Mouse (Mus musculus) forebrain, embryonic 14.5 days (tissue): ENCODE results near the gene Entpd1. TPM values are rescaled to one million over a fixed set of nuclear protein-coding genes. Genes with fewer than 3 reads are reported as not detected.
A peak's percentile ranks its signal among the peaks of the same experiment; 100 is the strongest.

Experiments
- ATAC-seq: fragments of 200-750 bp; cut with Nextera tagmentation; 2 replicates; pipeline ENCODE4 v1.8.0; 2017; ENCODE audit warnings: mild to moderate bottlenecking, moderate library complexity
- DNase-seq: peaks from one replicate; pipeline ENCODE4 v3.0.0-alpha.2; 2015; ENCODE audit warnings: low spot score
- H3K27ac ChIP-seq: fragments of 300-500 bp; sonication (generic); 2 replicates; pipeline ENCODE4 v1.5.1; 2014; ENCODE audit warnings: low read depth, mild to moderate bottlenecking, control low read depth, low read length, moderate library complexity
- H3K27me3 ChIP-seq: fragments of 300-500 bp; sonication (generic); replicated peaks from 2 replicates; pipeline ENCODE4 v1.6.1; 2014; ENCODE audit warnings: low read length, control low read depth, mixed read lengths; ENCODE audit not compliant: control insufficient read depth, insufficient read depth
- H3K36me3 ChIP-seq: fragments of 300-500 bp; sonication (generic); 2 replicates; pipeline ENCODE4 v1.6.1; 2014; ENCODE audit warnings: low read length, control low read depth; ENCODE audit not compliant: control insufficient read depth, insufficient read depth
- H3K4me1 ChIP-seq: fragments of 300-500 bp; sonication (generic); 2 replicates; pipeline ENCODE4 v1.6.1; 2014; ENCODE audit warnings: antibody characterized with exemption, low read length, control low read depth; ENCODE audit not compliant: control insufficient read depth, insufficient read depth
- H3K4me2 ChIP-seq: fragments of 300-500 bp; sonication (generic); 2 replicates; pipeline ENCODE4 v1.6.1; 2014; ENCODE audit warnings: mild to moderate bottlenecking, control low read depth, low read length
- H3K4me3 ChIP-seq: fragments of 300-500 bp; sonication (generic); 2 replicates; pipeline ENCODE4 v1.5.1; 2014; ENCODE audit warnings: low read depth, low read length, control low read depth
- H3K9ac ChIP-seq: fragments of 300-500 bp; sonication (generic); 2 replicates; pipeline ENCODE4 v1.6.1; 2014; ENCODE audit warnings: mild to moderate bottlenecking, low read length, control low read depth, moderate library complexity
- H3K9me3 ChIP-seq: fragments of 300-500 bp; sonication (generic); replicated peaks from 2 replicates; pipeline ENCODE4 v1.6.1; 2016; ENCODE audit warnings: low read length, control low read depth, mixed read lengths; ENCODE audit not compliant: control insufficient read depth
- WGBS: fragments of 180-500 bp; shearing (Covaris S2); extraction: QIAGEN DNeasy Blood & Tissue Kit; methylation state at CpG from one replicate; pipeline ENCODE4 v1.1.7; 2014; 5-methylcytosine and 5-hydroxymethylcytosine counted together
- polyA plus RNA-seq: library from polyadenylated mRNA; unstranded; fragments of >200 nt; fragmentation: Nextera tagmentation; extraction: Ambion mirVana; gene quantifications from 2 replicates; pipeline ENCODE4 v1.2.1, GENCODE M21; 2014

Entpd1 gene
- polyA plus RNA-seq, 1 experiment from 2014 or later = 9.1 TPM

GRCm38 (mm10) chr19:40719439-40720105, 107.4 kb downstream of the Entpd1 start:
- no peak for ATAC-seq
- H3K27ac ChIP-seq = no peak overlapping the region
- H3K27me3 ChIP-seq = no peaks in the 10 kb centered on the region
- no peaks in the 10 kb centered on the region for H3K36me3 ChIP-seq
- DNase-seq = no peak
- WGBS = 62% methylated on average over 11 of the region's 11 CpGs
- H3K4me3 ChIP-seq = no peak overlapping the region
- no peaks in the 10 kb centered on the region for H3K4me1 ChIP-seq
- no peak overlapping the region for H3K4me2 ChIP-seq
- no peaks in the 10 kb centered on the region for H3K9me3 ChIP-seq
- no peak overlapping the region for H3K9ac ChIP-seq

DNA sequence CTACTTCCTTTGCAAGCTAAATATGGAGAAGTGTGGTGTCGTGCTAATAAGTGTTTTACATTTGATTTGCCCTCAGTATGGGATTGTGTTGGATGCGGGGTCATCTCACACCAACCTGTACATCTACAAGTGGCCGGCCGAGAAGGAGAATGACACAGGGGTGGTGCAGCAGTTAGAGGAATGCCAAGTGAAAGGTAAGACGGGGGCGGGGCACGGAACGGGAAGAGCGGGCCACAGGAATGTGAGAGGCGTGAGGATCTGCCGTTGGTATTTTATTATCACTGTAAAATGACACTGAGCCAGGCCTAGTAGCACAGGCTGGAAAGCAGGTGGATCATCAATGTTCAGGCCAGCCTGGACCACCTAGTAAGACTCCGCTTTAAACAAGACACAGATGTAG, 108.2 kb downstream of the Entpd1 start:
- ATAC-seq (no peak), DNase-seq (no peak)
- 92% methylated on average over 12 of the region's 12 CpGs for WGBS
- Histone ChIP-seq H3K27ac (no peak overlapping the region), H3K9me3 (no peaks in the 10 kb centered on the region), H3K4me3 (no peak overlapping the region), H3K4me2 (no peak overlapping the region), H3K27me3 (no peaks in the 10 kb centered on the region), H3K9ac (no peak overlapping the region), H3K36me3 (no peaks in the 10 kb centered on the region), H3K4me1 (no peaks in the 10 kb centered on the region)

- H3K27me3 ChIP-seq = no peaks in the 10 kb centered on the region
- no peak overlapping the region for H3K27ac ChIP-seq
- H3K4me1 ChIP-seq = no peaks in the 10 kb centered on the region
- H3K9ac ChIP-seq = no peak overlapping the region
- DNase-seq (peak; percentile 90), ATAC-seq (peak; percentile 89)
- H3K9me3 ChIP-seq = no peaks in the 10 kb centered on the region
- WGBS = 50% methylated on average over 11 of the region's 11 CpGs
- no peak overlapping the region for H3K4me3 ChIP-seq
- no peak overlapping the region for H3K4me2 ChIP-seq
- H3K36me3 ChIP-seq = no peaks in the 10 kb centered on the region
Measured at GRCm38 (mm10) chr19:40722137-40723038, 110.2 kb downstream of the Entpd1 start.

DNA sequence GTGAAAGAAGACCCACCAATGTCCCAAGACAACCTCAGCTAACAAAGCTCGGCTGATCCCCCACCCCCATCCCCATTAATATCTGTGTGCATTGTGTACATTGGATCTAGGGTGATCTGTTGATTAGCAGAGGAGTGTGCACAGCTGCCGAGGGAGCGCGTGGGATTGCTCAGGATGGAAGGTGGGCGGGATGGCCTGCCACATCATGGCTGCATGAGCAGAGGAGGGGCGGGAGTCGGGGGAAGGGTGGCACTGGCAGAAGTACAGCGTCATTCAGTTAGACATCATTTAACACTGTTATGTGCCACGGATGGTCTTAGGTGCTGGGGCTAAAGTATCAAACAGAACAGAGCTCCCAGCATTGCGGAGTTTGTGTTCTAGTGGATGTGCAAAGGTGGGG, 111.3 kb downstream of the Entpd1 start:
- 68% methylated on average over 10 of the region's 10 CpGs for WGBS
- Histone ChIP-seq H3K4me1 (no peaks in the 10 kb centered on the region), H3K9ac (no peak overlapping the region), H3K9me3 (no peaks in the 10 kb centered on the region), H3K27me3 (no peaks in the 10 kb centered on the region), H3K36me3 (no peaks in the 10 kb centered on the region), H3K27ac (no peak overlapping the region), H3K4me3 (no peak overlapping the region), H3K4me2 (no peak overlapping the region)
- DNase-seq = no peak
- no peak for ATAC-seq

DNA sequence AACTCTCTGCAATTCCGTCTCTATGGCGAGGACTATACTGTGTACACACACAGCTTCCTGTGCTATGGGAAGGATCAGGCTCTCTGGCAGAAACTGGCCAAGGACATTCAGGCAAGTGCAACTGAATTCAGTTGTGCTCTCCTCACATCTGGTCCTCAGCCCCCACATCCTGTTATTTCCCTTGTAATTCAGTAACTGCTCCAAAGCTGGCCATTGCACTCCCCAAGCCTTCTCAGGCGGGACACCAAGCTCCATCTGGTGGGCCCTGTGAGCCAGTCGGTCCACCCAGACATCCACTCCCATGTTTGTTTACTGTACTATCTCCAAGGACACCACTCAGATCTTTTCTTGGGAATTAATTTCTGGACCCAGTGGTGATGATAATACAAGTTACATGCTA, 114.0 kb downstream of the Entpd1 start:
- H3K4me3 ChIP-seq = no peak overlapping the region
- no peak for DNase-seq
- no peaks in the 10 kb centered on the region for H3K27me3 ChIP-seq
- no peaks in the 10 kb centered on the region for H3K4me1 ChIP-seq
- no peak overlapping the region for H3K9ac ChIP-seq
- 90% methylated on average over 4 of the region's 4 CpGs for WGBS
- H3K36me3 ChIP-seq = no peaks in the 10 kb centered on the region
- H3K9me3 ChIP-seq = no peaks in the 10 kb centered on the region
- H3K27ac ChIP-seq = no peak overlapping the region
- no peak overlapping the region for H3K4me2 ChIP-seq
- ATAC-seq = no peak

- H3K9me3 ChIP-seq = no peaks in the 10 kb centered on the region
- no peak for ATAC-seq
- no peak overlapping the region for H3K27ac ChIP-seq
- no peak overlapping the region for H3K4me2 ChIP-seq
- H3K4me3 ChIP-seq = no peak overlapping the region
- no peaks in the 10 kb centered on the region for H3K27me3 ChIP-seq
- H3K4me1 ChIP-seq = no peaks in the 10 kb centered on the region
- H3K9ac ChIP-seq = no peak overlapping the region
- H3K36me3 ChIP-seq = no peaks in the 10 kb centered on the region
- no peak for DNase-seq
- WGBS = 80% methylated on average over 2 of the region's 2 CpGs
Measured at GRCm38 (mm10) chr19:40726614-40727013, 114.4 kb downstream of the Entpd1 start.

- Histone ChIP-seq H3K9me3 (no peaks in the 10 kb centered on the region), H3K36me3 (no peaks in the 10 kb centered on the region), H3K4me3 (no peak overlapping the region), H3K27ac (no peak overlapping the region), H3K4me1 (no peaks in the 10 kb centered on the region), H3K27me3 (no peaks in the 10 kb centered on the region), H3K9ac (no peak overlapping the region), H3K4me2 (no peak overlapping the region)
- ATAC-seq = no peak
- no peak for DNase-seq
- 85% methylated on average over 4 of the region's 4 CpGs for WGBS
Measured at GRCm38 (mm10) chr19:40728213-40728612, 116.0 kb downstream of the Entpd1 start.

DNA sequence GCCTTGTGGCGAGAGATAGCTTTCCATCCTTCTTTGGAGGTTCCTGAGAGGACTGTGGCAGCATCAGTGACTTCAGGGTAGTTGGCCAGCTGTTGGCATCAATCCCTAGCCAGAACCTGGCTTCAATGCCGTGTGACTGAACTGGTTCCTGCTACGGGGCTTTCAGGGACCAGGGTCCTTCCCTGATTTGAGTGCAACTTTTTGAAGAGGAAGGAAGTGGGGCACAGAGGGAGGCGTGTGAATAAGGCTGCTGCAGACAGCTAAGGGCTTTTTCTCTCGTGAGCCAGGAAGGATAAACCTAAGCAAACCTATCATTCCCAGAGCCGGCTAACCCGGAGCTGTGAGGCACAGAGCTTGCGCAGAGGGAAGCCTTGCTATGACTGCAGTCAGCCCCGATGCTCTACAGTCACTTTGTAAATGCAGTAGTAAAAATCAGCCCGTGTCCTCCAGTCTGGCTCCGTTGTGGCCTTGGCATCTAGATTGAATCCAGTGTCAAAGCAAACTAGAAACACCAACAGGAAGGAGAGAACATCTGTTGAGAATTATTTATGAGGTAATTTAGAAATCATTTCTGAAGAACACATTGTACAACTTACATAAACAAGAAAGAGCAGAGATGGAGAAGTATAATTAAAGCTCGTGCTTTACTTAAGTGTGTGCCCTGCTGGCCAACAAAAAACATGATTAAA, 116.7 kb downstream of the Entpd1 start:
- Histone ChIP-seq H3K27ac (no peak overlapping the region), H3K9me3 (no peaks in the 10 kb centered on the region), H3K36me3 (no peaks in the 10 kb centered on the region), H3K9ac (no peak overlapping the region), H3K4me2 (no peak overlapping the region), H3K4me1 (no peaks in the 10 kb centered on the region), H3K27me3 (no peaks in the 10 kb centered on the region), H3K4me3 (no peak overlapping the region)
- DNase-seq (no peak), ATAC-seq (no peak)
- WGBS = 80% methylated on average over 12 of the region's 12 CpGs
